Mouse (Mus musculus) forebrain, embryonic 15.5 days (tissue): ENCODE results near the gene Golt1b. TPM values are rescaled to one million over a fixed set of nuclear protein-coding genes. Genes with fewer than 3 reads are reported as not detected.

Experiments used
- ATAC-seq: fragments of 200-750 bp; cut with Nextera tagmentation; replicated peaks from 2 replicates; pipeline ENCODE4 v1.8.0; 2017; ENCODE audit warnings: mild to moderate bottlenecking, moderate TSS enrichment, moderate library complexity
- H3K27ac ChIP-seq: fragments of 300-500 bp; sonication (generic); replicated peaks from 2 replicates; pipeline ENCODE4 v1.5.1; 2015; ENCODE audit warnings: mild to moderate bottlenecking, inconsistent platforms
- H3K27me3 ChIP-seq: fragments of 300-500 bp; sonication (generic); 2 replicates; pipeline ENCODE4 v1.6.1; 2015; ENCODE audit warnings: inconsistent platforms
- H3K36me3 ChIP-seq: fragments of 300-500 bp; sonication (generic); 2 replicates; pipeline ENCODE4 v1.6.1; 2015; ENCODE audit warnings: mild to moderate bottlenecking, inconsistent platforms
- H3K4me1 ChIP-seq: fragments of 300-500 bp; sonication (generic); 2 replicates; pipeline ENCODE4 v1.6.1; 2015; ENCODE audit warnings: inconsistent platforms
- H3K4me2 ChIP-seq: fragments of 300-500 bp; sonication (generic); replicated peaks from 2 replicates; pipeline ENCODE4 v1.6.1; 2015; ENCODE audit warnings: mild to moderate bottlenecking, inconsistent platforms
- H3K4me3 ChIP-seq: fragments of 300-500 bp; sonication (generic); 2 replicates; pipeline ENCODE4 v1.5.1; 2015; ENCODE audit warnings: mild to moderate bottlenecking, inconsistent platforms
- H3K9ac ChIP-seq: fragments of 300-500 bp; sonication (generic); replicated peaks from 2 replicates; pipeline ENCODE4 v1.6.1; 2015; ENCODE audit warnings: mild to moderate bottlenecking, inconsistent platforms
- H3K9me3 ChIP-seq: fragments of 300-500 bp; sonication (generic); 2 replicates; pipeline ENCODE4 v1.6.1; 2016; ENCODE audit warnings: inconsistent platforms
- WGBS: fragments of 180-500 bp; shearing (Covaris S2); methylation state at CpG from one replicate; pipeline ENCODE4 v1.1.7; 2015; ENCODE audit warnings: mixed read lengths; 5-methylcytosine and 5-hydroxymethylcytosine counted together
- polyA plus RNA-seq: library from polyadenylated mRNA; unstranded; fragments of >200 nt; fragmentation: Nextera tagmentation; extraction: Ambion mirVana; gene quantifications from 2 replicates; pipeline ENCODE4 v1.2.1, GENCODE M21; 2015

Gene Golt1b
- polyA plus RNA-seq, 1 experiment from 2014 or later, result 85.5 TPM

DNA sequence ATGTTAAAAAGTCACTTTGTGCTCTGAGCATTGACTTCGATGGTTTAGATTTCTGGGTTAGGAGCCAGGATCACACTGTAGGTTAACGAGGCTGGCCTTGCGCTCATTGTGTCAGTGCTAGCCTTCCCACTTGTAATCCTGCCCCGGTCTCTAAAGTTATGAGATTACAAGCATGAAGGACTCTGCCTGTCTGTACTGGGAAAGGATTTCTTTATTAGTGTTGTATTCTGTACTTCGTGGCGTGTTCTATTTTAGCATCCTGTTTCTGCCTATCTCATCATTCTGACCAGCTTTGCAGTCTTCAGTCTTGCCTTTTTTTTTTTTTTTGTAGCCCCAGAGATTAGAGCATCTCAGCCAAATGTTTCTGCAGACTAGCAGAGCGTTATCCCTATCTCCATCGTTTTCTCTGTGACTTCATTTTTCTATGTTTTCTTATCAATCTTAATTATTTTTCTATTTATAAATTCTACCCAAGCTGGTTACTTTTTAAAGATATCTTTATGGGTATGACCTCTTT, 792 bp downstream of the Golt1b start:
- WGBS, result 20% methylated on average over 8 of the region's 8 CpGs
- Histone ChIP-seq H3K4me3 (peak overlapping the region; percentile 97), H3K9ac (peak overlapping the region; percentile 84), H3K9me3 (no peaks in the 10 kb centered on the region), H3K36me3 (no peaks in the 10 kb centered on the region), H3K27ac (no peak overlapping the region), H3K4me1 (peaks cover 26% of the 10 kb centered on the region), H3K4me2 (peak overlapping the region; percentile 80), H3K27me3 (no peaks in the 10 kb centered on the region)
- ATAC-seq, result no peak

DNA sequence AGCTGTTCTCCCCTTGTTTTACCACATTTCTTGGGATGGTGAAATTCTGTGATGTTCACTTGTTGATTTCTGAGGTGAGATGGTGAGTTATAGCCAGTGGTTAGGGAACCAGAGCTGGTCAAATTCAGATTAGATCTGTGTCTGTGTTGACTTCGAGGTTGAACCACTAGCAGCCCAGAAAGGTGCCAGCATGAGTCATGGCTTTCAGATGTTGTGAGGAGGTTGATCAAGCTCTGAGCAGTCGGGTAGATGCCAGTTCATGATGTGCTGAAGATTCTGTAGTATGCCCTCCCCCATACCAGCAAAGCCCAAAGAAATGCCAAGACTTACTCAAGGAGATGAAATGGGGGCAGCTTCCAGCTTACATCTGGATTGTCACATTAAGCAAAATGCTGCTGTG, 2.1 kb downstream of the Golt1b start:
- H3K4me1 ChIP-seq, result peaks cover 26% of the 10 kb centered on the region
- no peaks in the 10 kb centered on the region for H3K36me3 ChIP-seq
- H3K27me3 ChIP-seq, result no peaks in the 10 kb centered on the region
- WGBS, result 86% methylated on average over 2 of the region's 2 CpGs
- H3K4me2 ChIP-seq, result no peak overlapping the region
- no peak for ATAC-seq
- H3K27ac ChIP-seq, result no peak overlapping the region
- H3K9ac ChIP-seq, result no peak overlapping the region
- no peaks in the 10 kb centered on the region for H3K9me3 ChIP-seq
- H3K4me3 ChIP-seq, result no peak overlapping the region

DNA sequence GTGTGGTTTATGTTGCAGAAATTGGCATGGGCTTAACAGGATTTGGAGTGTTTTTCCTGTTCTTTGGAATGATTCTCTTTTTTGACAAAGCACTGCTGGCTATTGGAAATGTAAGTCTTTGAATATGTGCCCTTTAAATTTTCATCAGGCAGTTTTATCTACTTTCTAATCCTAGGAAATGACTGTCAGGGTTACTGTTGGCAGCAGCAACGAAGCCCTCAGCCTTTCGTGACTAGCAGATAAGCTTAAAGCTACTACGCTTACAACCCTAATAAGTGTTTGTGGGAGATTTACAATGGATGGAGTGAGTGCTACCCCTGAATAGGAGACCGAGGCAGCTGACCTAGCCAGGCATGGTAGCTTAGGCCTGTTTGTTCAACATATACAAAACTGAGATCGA, 5.3 kb downstream of the Golt1b start:
- Histone ChIP-seq H3K27ac (no peak overlapping the region), H3K4me1 (peaks cover 19% of the 10 kb centered on the region), H3K4me2 (no peak overlapping the region), H3K9me3 (no peaks in the 10 kb centered on the region), H3K27me3 (no peaks in the 10 kb centered on the region), H3K36me3 (peaks cover 11% of the 10 kb centered on the region; the same call in 1 of the 2 replicates), H3K4me3 (no peak overlapping the region), H3K9ac (no peak overlapping the region)
- no peak for ATAC-seq
- 94% methylated on average over 5 of the region's 5 CpGs for WGBS

DNA sequence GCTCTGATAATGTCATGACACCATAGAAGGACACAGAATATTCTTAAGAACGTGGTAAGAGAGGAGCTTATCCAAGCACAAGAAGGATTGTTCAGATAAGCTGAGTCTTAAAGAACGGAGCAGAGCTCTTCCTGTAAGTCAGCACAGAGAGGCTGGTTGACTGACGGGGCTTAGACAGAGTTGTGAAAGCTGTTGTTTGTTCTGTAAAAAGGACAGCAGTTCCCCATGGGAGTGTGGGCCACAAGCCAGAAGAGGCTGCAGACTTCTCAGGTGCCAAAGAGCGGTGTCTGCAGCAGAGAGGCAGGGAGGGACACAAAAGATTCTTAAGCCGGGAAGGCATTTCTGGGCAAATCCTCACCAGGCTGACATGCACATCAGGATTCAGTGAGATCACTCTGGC, 7.6 kb downstream of the Golt1b start:
- Histone ChIP-seq H3K4me1 (no peaks in the 10 kb centered on the region), H3K9me3 (no peaks in the 10 kb centered on the region), H3K36me3 (peaks cover 11% of the 10 kb centered on the region; the same call in 1 of the 2 replicates), H3K4me3 (no peak overlapping the region), H3K9ac (no peak overlapping the region), H3K27ac (no peak overlapping the region), H3K4me2 (no peak overlapping the region), H3K27me3 (no peaks in the 10 kb centered on the region)
- no peak for ATAC-seq
- WGBS, result 76% methylated on average over 5 of the region's 5 CpGs

DNA sequence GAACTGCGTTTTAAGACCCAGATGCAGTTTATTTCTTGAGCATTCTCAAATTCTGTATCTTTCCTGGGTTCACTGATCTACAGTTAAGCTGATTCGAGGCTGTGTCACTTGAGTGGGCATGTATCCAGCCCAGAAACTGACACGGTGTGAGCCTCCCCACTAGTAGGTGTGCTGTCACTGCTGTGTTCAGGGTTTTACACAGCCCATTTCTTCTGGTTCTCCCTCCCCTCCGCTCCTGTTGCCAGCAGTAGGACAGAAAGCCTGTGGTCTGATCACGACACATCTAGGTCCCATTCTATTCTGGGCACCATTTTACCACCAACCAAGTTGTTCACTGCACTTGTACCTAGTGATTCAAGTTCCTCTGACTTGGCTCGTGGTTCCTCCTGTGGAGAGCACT, 8.7 kb downstream of the Golt1b start:
- H3K36me3 ChIP-seq, result peaks cover 19% of the 10 kb centered on the region
- H3K4me3 ChIP-seq, result no peak overlapping the region
- no peak overlapping the region for H3K4me2 ChIP-seq
- H3K27ac ChIP-seq, result no peak overlapping the region
- 92% methylated on average over 6 of the region's 6 CpGs for WGBS
- no peak overlapping the region for H3K9ac ChIP-seq
- H3K27me3 ChIP-seq, result no peaks in the 10 kb centered on the region
- no peak for ATAC-seq
- H3K4me1 ChIP-seq, result no peaks in the 10 kb centered on the region
- H3K9me3 ChIP-seq, result no peaks in the 10 kb centered on the region

DNA sequence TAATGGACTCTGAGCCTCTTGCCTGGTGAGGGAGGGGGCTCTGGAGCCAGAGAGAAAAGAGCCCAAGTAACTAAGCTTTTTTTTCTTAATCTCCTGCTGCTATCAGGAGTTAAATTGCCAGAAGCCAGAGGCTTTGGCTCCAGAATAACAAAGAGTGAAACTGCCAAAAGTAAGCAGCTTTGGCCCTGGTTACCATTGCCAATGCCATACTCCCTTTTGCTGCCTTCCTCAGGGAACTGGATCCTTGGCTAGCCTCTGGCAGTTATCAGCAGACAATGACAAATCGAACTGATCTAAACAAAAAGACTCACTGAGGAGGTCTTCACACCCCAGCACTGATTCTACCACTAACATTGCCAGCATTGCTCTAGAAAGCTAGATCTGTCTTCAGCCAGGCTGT, 24.1 kb downstream of the Golt1b start:
- Histone ChIP-seq H3K4me3 (no peak overlapping the region), H3K27me3 (peaks cover 32% of the 10 kb centered on the region), H3K4me2 (no peak overlapping the region), H3K9ac (no peak overlapping the region), H3K9me3 (no peaks in the 10 kb centered on the region), H3K27ac (no peak overlapping the region), H3K36me3 (no peaks in the 10 kb centered on the region), H3K4me1 (no peaks in the 10 kb centered on the region)
- WGBS, result 4% methylated on average over 1 of the region's 1 CpGs
- no peak for ATAC-seq

DNA sequence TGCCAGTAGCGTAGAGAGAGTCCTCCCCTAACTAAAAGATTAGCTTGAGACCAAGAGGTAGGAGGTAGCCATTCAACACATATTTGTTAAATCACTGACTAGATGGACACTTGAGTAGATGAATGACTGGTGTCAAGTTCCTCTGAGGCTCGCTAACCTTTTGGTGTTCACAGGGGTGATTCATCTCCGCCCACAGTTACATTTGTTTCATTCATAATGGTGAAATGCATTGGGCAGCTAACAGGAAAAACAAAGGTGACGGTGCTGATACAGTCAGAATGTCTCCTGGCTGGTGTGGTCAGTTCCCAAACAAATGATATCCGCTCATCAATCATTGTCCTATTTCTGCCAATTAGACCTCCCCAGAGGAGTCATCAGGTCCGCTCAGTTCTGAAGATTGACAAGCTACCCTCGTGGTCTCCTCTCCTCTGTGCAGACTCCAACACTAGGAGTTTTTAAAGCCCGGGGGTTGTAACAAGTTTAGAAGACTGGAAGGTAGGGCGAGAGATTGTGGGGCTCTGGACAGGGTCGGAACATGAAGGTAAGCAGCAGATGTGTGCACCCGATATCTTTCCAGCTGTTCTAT, 26.0 kb downstream of the Golt1b start, which contains the start of gene Spx:
Gene Spx (plus strand): TSS at position 536 of the 586 bp plus-strand sequence.
- Histone ChIP-seq H3K36me3 (no peaks in the 10 kb centered on the region), H3K27ac (no peak within 1 kb of the TSS), H3K4me1 (no peaks in the 10 kb centered on the region), H3K4me2 (no peak within 1 kb of the TSS), H3K4me3 (no peak within 1 kb of the TSS), H3K9ac (no peak within 1 kb of the TSS), H3K9me3 (no peaks in the 10 kb centered on the region), H3K27me3 (peaks cover 32% of the 10 kb centered on the region)
- ATAC-seq, result no peak
- 68% methylated on average over 11 of the region's 11 CpGs for WGBS

DNA sequence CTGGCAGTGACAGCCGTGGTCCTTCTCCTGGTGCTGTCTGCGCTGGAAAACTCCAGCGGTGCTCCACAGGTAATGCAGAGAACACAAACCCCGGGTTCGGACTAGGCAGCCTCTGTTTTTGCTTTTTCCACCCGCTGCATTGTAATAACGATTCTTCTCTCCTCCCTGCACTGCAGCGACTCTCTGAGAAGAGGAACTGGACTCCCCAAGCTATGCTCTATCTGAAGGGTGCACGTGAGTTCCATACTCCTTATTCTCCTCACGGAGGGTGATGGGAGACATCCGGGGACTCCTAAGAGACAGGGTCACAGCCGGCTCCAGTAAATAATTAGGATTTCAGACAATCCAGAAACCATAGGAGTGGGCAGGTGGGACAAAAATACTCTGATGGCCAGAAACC, 26.8 kb downstream of the Golt1b start:
- no peak overlapping the region for H3K4me3 ChIP-seq
- WGBS, result 10% methylated on average over 12 of the region's 12 CpGs
- no peaks in the 10 kb centered on the region for H3K4me1 ChIP-seq
- no peaks in the 10 kb centered on the region for H3K9me3 ChIP-seq
- ATAC-seq, result no peak
- no peak overlapping the region for H3K27ac ChIP-seq
- H3K27me3 ChIP-seq, result peaks cover 32% of the 10 kb centered on the region
- H3K36me3 ChIP-seq, result no peaks in the 10 kb centered on the region
- H3K9ac ChIP-seq, result no peak overlapping the region
- H3K4me2 ChIP-seq, result no peak overlapping the region

DNA sequence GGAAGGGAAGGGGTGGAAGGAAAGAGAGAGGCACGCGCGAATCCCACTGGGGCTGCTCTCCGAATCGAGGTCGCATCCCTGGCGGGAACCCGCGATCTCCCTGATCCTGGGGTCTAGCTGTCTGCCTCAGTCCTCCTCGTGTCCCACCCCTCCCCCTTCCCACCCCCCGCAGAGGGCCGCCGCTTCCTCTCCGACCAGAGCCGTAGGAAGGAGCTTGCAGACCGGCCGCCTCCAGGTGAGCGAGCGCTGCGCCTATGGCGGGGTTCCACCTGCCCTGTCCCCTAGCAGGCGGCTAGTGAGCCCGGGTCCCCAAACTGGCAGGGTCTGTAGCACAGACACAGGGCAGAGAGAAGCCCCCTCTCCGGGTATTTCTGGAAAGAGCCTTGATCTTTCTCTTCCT, 27.6 kb downstream of the Golt1b start:
- H3K27ac ChIP-seq, result no peak overlapping the region
- peak overlapping the region; percentile 29 for H3K4me3 ChIP-seq
- H3K4me2 ChIP-seq, result peak overlapping the region; percentile 42
- peaks cover 32% of the 10 kb centered on the region for H3K27me3 ChIP-seq
- WGBS, result under 1% methylated on average over 24 of the region's 24 CpGs
- H3K9ac ChIP-seq, result peak overlapping the region; percentile 27; the same call in 1 of the 2 replicates
- ATAC-seq, result no peak
- no peaks in the 10 kb centered on the region for H3K36me3 ChIP-seq
- H3K9me3 ChIP-seq, result no peaks in the 10 kb centered on the region
- H3K4me1 ChIP-seq, result no peaks in the 10 kb centered on the region

DNA sequence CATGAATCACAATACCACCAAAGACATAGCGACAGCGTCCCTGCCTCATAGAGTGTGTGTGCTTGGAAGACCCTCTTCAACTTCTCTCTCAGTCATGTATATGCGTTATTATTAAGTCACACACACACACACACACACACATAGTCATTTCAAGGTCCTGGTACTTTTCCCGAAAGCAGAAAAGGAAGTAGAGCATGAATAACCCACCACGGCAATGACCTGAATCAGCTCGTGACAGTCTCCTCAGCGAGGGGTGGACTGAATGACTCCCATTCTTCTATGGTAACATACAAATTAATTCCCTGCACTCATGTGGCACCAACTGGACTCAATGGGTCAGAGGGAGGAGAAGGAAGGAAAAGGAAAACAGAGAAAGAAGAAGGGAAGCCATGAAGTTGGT, 38.0 kb downstream of the Golt1b start:
- Histone ChIP-seq H3K4me3 (no peak overlapping the region), H3K9ac (no peak overlapping the region), H3K36me3 (no peaks in the 10 kb centered on the region), H3K4me2 (no peak overlapping the region), H3K27ac (no peak overlapping the region), H3K4me1 (no peaks in the 10 kb centered on the region), H3K9me3 (no peaks in the 10 kb centered on the region), H3K27me3 (no peaks in the 10 kb centered on the region)
- 71% methylated on average over 7 of the region's 7 CpGs for WGBS
- no peak for ATAC-seq

DNA sequence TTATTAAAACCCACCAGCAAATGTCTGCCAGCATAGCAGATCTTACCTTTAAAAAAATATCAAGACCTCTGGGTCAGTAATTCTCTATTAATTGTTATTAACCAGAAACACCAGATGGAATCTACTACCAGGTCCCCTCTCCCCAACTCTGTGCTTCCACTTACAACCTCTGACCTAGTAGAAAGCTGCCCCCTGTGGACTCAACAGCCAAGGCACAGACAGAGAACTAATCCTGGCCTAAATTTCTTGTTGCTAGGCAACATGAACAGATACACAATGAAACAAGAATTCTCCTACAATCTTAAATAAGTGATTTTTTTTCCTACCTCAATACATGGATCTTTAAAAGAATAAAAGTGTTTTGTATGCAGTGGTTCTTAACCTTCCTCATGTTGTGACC, 42.1 kb downstream of the Golt1b start:
- no peaks in the 10 kb centered on the region for H3K27me3 ChIP-seq
- H3K4me1 ChIP-seq, result no peaks in the 10 kb centered on the region
- H3K4me2 ChIP-seq, result no peak overlapping the region
- no peak overlapping the region for H3K9ac ChIP-seq
- H3K9me3 ChIP-seq, result no peaks in the 10 kb centered on the region
- no peak for ATAC-seq
- no peaks in the 10 kb centered on the region for H3K36me3 ChIP-seq
- no peak overlapping the region for H3K27ac ChIP-seq
- no peak overlapping the region for H3K4me3 ChIP-seq

DNA sequence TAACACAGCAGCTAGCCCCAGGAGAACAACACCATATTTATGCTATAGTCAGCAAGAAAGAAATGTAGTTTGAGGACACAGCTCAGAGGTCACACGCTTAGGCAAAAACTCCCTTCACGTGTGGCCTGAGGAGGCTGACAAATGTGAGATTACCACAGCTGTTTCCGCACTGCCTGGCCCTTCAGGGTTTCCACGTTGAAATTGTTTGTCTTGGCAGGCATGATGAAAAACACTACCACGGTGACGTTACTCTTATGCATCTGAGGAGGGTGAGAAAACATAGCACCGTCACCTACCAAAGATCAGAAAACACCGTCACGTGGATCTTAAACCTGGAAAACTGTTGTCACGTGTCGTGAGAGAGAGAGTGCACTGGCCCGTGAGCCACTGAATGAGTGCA, 64.4 kb downstream of the Golt1b start:
- Histone ChIP-seq H3K9me3 (no peaks in the 10 kb centered on the region), H3K9ac (no peak overlapping the region), H3K4me3 (no peak overlapping the region), H3K36me3 (no peaks in the 10 kb centered on the region), H3K27me3 (no peaks in the 10 kb centered on the region), H3K4me1 (no peaks in the 10 kb centered on the region), H3K27ac (no peak overlapping the region), H3K4me2 (no peak overlapping the region)
- 88% methylated on average over 12 of the region's 12 CpGs for WGBS
- ATAC-seq, result no peak

DNA sequence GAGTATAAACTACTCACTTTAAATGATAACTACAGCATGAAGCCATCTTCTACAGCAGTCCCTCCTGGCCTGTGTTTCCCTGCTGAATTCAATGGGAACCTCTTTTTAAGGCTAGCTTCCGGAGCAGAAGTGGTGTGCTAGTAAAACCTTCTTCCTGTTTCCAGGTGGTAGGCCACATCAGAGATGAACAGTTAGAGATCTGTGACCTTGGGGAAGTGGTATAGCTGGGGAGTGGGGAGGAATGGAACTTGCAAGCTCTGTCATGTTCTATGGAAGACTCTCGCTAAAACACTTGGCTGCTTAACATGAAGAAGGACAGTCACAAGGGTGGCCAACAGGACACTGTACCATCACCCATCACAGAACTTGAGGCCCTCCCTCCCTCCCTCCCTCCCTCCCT, 66.3 kb downstream of the Golt1b start:
- H3K9me3 ChIP-seq, result no peaks in the 10 kb centered on the region
- 88% methylated on average over 2 of the region's 2 CpGs for WGBS
- no peak overlapping the region for H3K9ac ChIP-seq
- H3K27ac ChIP-seq, result no peak overlapping the region
- H3K36me3 ChIP-seq, result no peaks in the 10 kb centered on the region
- no peak for ATAC-seq
- H3K4me1 ChIP-seq, result no peaks in the 10 kb centered on the region
- no peak overlapping the region for H3K4me3 ChIP-seq
- no peak overlapping the region for H3K4me2 ChIP-seq
- H3K27me3 ChIP-seq, result no peaks in the 10 kb centered on the region
